Mouse (Mus musculus): ENCODE measurements around the gene Vmn1r8. TPM values are rescaled to one million over a fixed set of nuclear protein-coding genes. Genes with fewer than 3 reads are reported as not detected.
"Not testable (repeated sequence)": the region's sequence is repeated elsewhere in the genome, so short reads cannot be mapped to it uniquely, and the experiment has no call there.

The Vmn1r8 gene
- not detected in 2 replicates for polyA plus RNA-seq (2016; fragmentation: Nextera tagmentation; extraction: Ambion mirVana)

DNA sequence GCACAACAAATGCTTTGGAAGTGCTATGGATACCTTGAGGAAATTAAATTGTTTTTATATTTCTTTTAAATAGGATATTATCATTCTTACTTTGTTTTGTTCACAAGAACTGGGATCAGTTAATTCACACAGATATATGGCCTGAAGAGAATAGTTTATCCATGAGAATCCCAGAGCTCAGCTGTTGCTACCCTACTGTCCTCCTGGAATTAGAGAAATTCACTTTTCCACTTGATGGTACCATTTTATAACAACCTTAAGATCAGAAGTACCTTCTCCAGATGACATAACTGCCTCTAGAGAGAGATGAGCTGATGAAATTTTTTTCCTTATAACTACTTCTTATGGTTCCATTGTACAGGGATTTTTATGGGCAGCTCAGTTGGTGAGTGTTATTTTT, at the start of gene Vmn1r8:
Gene Vmn1r8 (plus strand): TSS at position 301 of the 400 bp plus-strand sequence.
- H3K9ac ChIP-seq (replicated peaks) = no peak within 1 kb of the TSS
- ATAC-seq (ENCODE audit: low FRiP score, low read depth) = no peak

DNA sequence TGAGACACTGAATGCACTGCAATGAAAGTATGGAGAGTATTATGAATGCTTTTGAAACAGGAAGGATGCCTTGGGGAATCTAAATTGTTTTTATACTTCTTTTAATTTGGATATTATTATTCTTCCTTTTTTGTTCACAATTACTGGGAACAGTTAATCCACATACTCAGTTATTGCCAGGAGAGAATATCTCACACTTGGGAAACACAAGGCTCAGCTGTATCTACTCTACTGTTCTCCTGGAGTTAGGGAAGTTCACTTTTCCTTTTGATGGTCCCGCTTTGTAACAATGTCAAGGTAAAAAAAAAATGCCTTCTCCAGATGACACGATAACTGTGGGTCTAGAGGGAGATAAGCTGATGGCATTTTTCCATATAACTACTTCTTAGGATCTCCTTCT, 35.1 kb upstream of the Vmn1r8 start, which contains the start of gene Vmn1r6:
Gene Vmn1r6 (plus strand): TSS at position 301 of the 400 bp plus-strand sequence.
- no peaks in the 10 kb centered on the region for H3K4me1 ChIP-seq
- H3K9ac ChIP-seq (replicated peaks) = no peak within 1 kb of the TSS
- no peak within 1 kb of the TSS for H3K27ac ChIP-seq (replicated peaks)
- no peaks in the 10 kb centered on the region for H3K27me3 ChIP-seq
- no peaks in the 10 kb centered on the region for H3K36me3 ChIP-seq
- H3K4me3 ChIP-seq = no peak within 1 kb of the TSS
- 87% methylated on average over 2 of the region's 2 CpGs for WGBS
- H3K4me2 ChIP-seq (replicated peaks) = no peak within 1 kb of the TSS
- H3K9me3 ChIP-seq = no peaks in the 10 kb centered on the region
- no peak for ATAC-seq (ENCODE audit: low FRiP score, low read depth)

More for the DNA sequence above, at the start of gene Vmn1r8:
- H3K36me3 ChIP-seq = no peaks in the 10 kb centered on the region
- no peak within 1 kb of the TSS for H3K27ac ChIP-seq (replicated peaks)
- H3K27me3 ChIP-seq = no peaks in the 10 kb centered on the region
- no peaks in the 10 kb centered on the region for H3K4me1 ChIP-seq
- H3K4me2 ChIP-seq (replicated peaks) = no peak within 1 kb of the TSS
- H3K4me3 ChIP-seq = no peak within 1 kb of the TSS
- H3K9me3 ChIP-seq = no peaks in the 10 kb centered on the region

DNA sequence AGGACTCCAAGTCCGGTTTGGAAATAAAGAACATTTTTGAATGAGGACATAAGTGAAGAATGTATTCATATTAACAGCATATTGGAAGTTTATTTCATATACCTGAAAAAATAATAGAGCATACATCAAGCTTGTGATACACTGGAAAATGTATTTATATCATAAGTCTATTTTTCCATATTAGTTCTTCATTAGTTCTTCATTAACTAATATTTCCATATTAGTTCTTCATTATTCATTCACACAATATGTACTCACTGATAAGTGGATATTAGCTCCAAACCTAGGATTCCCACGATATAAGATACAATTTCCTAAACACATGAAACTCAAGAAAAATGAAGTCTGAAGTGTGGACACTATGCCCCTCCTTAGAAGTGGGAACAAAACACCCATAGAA, 6.9 kb upstream of the Vmn1r8 start, which contains the start of gene Vmn1r7:
Gene Vmn1r7 (minus strand): TSS at position 101 of the 400 bp plus-strand sequence.
- not testable (repeated sequence) for H3K27me3 ChIP-seq; ATAC-seq (ENCODE audit: low FRiP score, low read depth); H3K4me1 ChIP-seq; H3K27ac ChIP-seq (replicated peaks); H3K9ac ChIP-seq (replicated peaks); H3K4me2 ChIP-seq (replicated peaks); H3K36me3 ChIP-seq; H3K9me3 ChIP-seq; H3K4me3 ChIP-seq
- WGBS = 85% methylated on average over 2 of the region's 2 CpGs

GRCm38 (mm10) chr6:57034674-57035073, 2.6 kb downstream of the Vmn1r8 start:
- no peak for ATAC-seq (ENCODE audit: low FRiP score, low read depth)
- Histone ChIP-seq H3K4me3 (no peak overlapping the region), H3K4me1 (no peaks in the 10 kb centered on the region), H3K27me3 (no peaks in the 10 kb centered on the region), H3K36me3 (no peaks in the 10 kb centered on the region), H3K9me3 (no peaks in the 10 kb centered on the region), H3K9ac (replicated peaks) (no peak overlapping the region), H3K4me2 (replicated peaks) (no peak overlapping the region), H3K27ac (replicated peaks) (no peak overlapping the region)
- WGBS = 88% methylated on average over 2 of the region's 2 CpGs

DNA sequence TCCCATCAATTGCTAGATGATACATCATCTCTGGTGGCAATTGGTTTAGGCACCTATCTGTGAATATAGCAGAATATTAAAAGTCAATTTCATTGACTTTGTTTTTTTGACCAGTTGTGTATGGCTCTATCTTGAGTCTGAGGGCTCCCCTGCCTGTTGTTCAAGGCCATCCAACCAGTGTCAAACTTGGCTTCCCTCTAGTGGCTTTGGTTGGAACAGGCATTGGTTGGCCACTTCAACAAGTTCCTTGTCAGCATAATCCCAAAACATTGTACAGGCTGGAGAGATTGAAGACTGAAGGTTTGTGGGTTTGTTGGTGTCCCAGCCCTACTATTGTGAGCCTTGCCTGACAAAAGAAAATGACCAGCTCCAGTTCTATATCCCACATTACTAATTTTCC, 31.6 kb downstream of the Vmn1r8 start:
- Histone ChIP-seq H3K27ac (replicated peaks) (no peak overlapping the region), H3K4me1 (no peaks in the 10 kb centered on the region), H3K4me3 (no peak overlapping the region), H3K9ac (replicated peaks) (no peak overlapping the region), H3K36me3 (no peaks in the 10 kb centered on the region), H3K27me3 (no peaks in the 10 kb centered on the region), H3K4me2 (replicated peaks) (no peak overlapping the region), H3K9me3 (no peaks in the 10 kb centered on the region)
- no peak for ATAC-seq (ENCODE audit: low FRiP score, low read depth)

GRCm38 (mm10) chr6:57066487-57066886, 34.4 kb downstream of the Vmn1r8 start, which contains the start of gene Vmn1r9:
Gene Vmn1r9 (plus strand): TSS chr6:57066787.
- H3K9ac ChIP-seq (replicated peaks) = no peak within 1 kb of the TSS
- no peak for ATAC-seq (ENCODE audit: low FRiP score, low read depth)
- H3K4me2 ChIP-seq (replicated peaks) = no peak within 1 kb of the TSS
- 84% methylated on average over 2 of the region's 2 CpGs for WGBS
- no peak within 1 kb of the TSS for H3K4me3 ChIP-seq
- H3K27ac ChIP-seq (replicated peaks) = no peak within 1 kb of the TSS
- no peaks in the 10 kb centered on the region for H3K27me3 ChIP-seq
- no peaks in the 10 kb centered on the region for H3K9me3 ChIP-seq
- no peaks in the 10 kb centered on the region for H3K4me1 ChIP-seq
- no peaks in the 10 kb centered on the region for H3K36me3 ChIP-seq

Other genes starting within 250 kb of the Vmn1r8 start
- 44.4 and 46.8 TPM in 2 replicates for gene Kbtbd2, start 234.5 kb upstream of the Vmn1r8 start, polyA plus RNA-seq (2016; fragmentation: Nextera tagmentation; extraction: Ambion mirVana)
- gene Fkbp9, start 200.2 kb upstream of the Vmn1r8 start, polyA plus RNA-seq (2016; fragmentation: Nextera tagmentation; extraction: Ambion mirVana) = 47.4 and 64.0 TPM in 2 replicates
- 94.8 and 98.5 TPM in 2 replicates for gene Nt5c3, start 108.4 kb upstream of the Vmn1r8 start, polyA plus RNA-seq (2016; fragmentation: Nextera tagmentation; extraction: Ambion mirVana)
- gene Vmn1r4, start 108.3 kb upstream of the Vmn1r8 start, polyA plus RNA-seq (2016; fragmentation: Nextera tagmentation; extraction: Ambion mirVana) = 0.42 and 0.68 TPM in 2 replicates
- gene Vmn1r5, start 62.0 kb upstream of the Vmn1r8 start, polyA plus RNA-seq (2016; fragmentation: Nextera tagmentation; extraction: Ambion mirVana) = not detected in 2 replicates
- not detected in 2 replicates for gene Vmn1r6, start 35.0 kb upstream of the Vmn1r8 start, polyA plus RNA-seq (2016; fragmentation: Nextera tagmentation; extraction: Ambion mirVana)
- gene Vmn1r7, start 7.0 kb upstream of the Vmn1r8 start, polyA plus RNA-seq (2016; fragmentation: Nextera tagmentation; extraction: Ambion mirVana) = not detected in 2 replicates
- not detected in 2 replicates for gene Vmn1r9, start 34.5 kb downstream of the Vmn1r8 start, polyA plus RNA-seq (2016; fragmentation: Nextera tagmentation; extraction: Ambion mirVana)
- gene Vmn1r10, start 77.2 kb downstream of the Vmn1r8 start, polyA plus RNA-seq (2016; fragmentation: Nextera tagmentation; extraction: Ambion mirVana) = not detected in 2 replicates
- gene Vmn1r11, start 101.2 kb downstream of the Vmn1r8 start, polyA plus RNA-seq (2016; fragmentation: Nextera tagmentation; extraction: Ambion mirVana) = not detected in 2 replicates
- not detected in 2 replicates for gene Vmn1r12, start 124.6 kb downstream of the Vmn1r8 start, polyA plus RNA-seq (2016; fragmentation: Nextera tagmentation; extraction: Ambion mirVana)
- not detected in 2 replicates for gene Vmn1r13, start 171.0 kb downstream of the Vmn1r8 start, polyA plus RNA-seq (2016; fragmentation: Nextera tagmentation; extraction: Ambion mirVana)
- not detected in 2 replicates for gene Vmn1r14, start 199.4 kb downstream of the Vmn1r8 start, polyA plus RNA-seq (2016; fragmentation: Nextera tagmentation; extraction: Ambion mirVana)
- not detected in 2 replicates for gene Vmn1r15, start 225.7 kb downstream of the Vmn1r8 start, polyA plus RNA-seq (2016; fragmentation: Nextera tagmentation; extraction: Ambion mirVana)

Measured in midbrain, embryonic 12.5 days (tissue).